Mouse (Mus musculus) liver, embryonic 16.5 days (tissue): ENCODE measurements around the gene Fam90a1a. TPM values are rescaled to one million over a fixed set of nuclear protein-coding genes. Genes with fewer than 3 reads are reported as not detected.
"Not testable (repeated sequence)": the region's sequence is repeated elsewhere in the genome, so short reads cannot be mapped to it uniquely, and the experiment has no call there.

Experiments
- ATAC-seq: fragments of 200-750 bp; cut with Nextera tagmentation; 2 replicates; pipeline ENCODE4 v1.8.0; 2017; ENCODE audit warnings: low read depth, mild to moderate bottlenecking, moderate number of reproducible peaks, moderate library complexity
- H3K27ac ChIP-seq: fragments of 300-500 bp; sonication (generic); 2 replicates; pipeline ENCODE4 v1.5.1; 2014; ENCODE audit warnings: mild to moderate bottlenecking, low read length
- H3K27me3 ChIP-seq: fragments of 300-500 bp; sonication (generic); 2 replicates; pipeline ENCODE4 v1.6.1; 2014; ENCODE audit warnings: low read depth, low read length, mixed read lengths; ENCODE audit not compliant: control insufficient read depth, insufficient read depth
- H3K36me3 ChIP-seq: fragments of 300-500 bp; sonication (generic); 2 replicates; pipeline ENCODE4 v1.6.1; 2014; ENCODE audit warnings: mild to moderate bottlenecking; ENCODE audit not compliant: control insufficient read depth, insufficient read depth
- H3K4me1 ChIP-seq: fragments of 300-500 bp; sonication (generic); 2 replicates; pipeline ENCODE4 v1.6.1; 2014; ENCODE audit warnings: low read depth, low read length, mixed read lengths; ENCODE audit not compliant: control insufficient read depth
- H3K4me2 ChIP-seq: fragments of 300-500 bp; sonication (generic); 2 replicates; pipeline ENCODE4 v1.6.1; 2014; ENCODE audit warnings: low read depth, low read length, mixed read lengths
- H3K4me3 ChIP-seq: fragments of 300-500 bp; sonication (generic); 2 replicates; pipeline ENCODE4 v1.5.1; 2014; ENCODE audit warnings: low read depth, mild to moderate bottlenecking, low read length
- H3K9ac ChIP-seq: fragments of 300-500 bp; sonication (generic); 2 replicates; pipeline ENCODE4 v1.6.1; 2014; ENCODE audit warnings: low read depth, low read length
- H3K9me3 ChIP-seq: fragments of 300-500 bp; sonication (generic); replicated peaks from 2 replicates; pipeline ENCODE4 v1.6.1; 2016; ENCODE audit warnings: low read length; ENCODE audit not compliant: control insufficient read depth
- WGBS: fragments of 180-500 bp; shearing (Covaris S2); extraction: QIAGEN DNeasy Blood & Tissue Kit; methylation state at CpG from one replicate; pipeline ENCODE4 v1.1.7; 2014; ENCODE audit not compliant: insufficient replicate concordance; 5-methylcytosine and 5-hydroxymethylcytosine counted together
- polyA plus RNA-seq: library from polyadenylated mRNA; unstranded; fragments of >200 nt; fragmentation: Nextera tagmentation; extraction: Ambion mirVana; gene quantifications from 2 replicates; pipeline ENCODE4 v1.2.1, GENCODE M21; 2015

Fam90a1a gene
- polyA plus RNA-seq: not detected in 2 replicates

DNA sequence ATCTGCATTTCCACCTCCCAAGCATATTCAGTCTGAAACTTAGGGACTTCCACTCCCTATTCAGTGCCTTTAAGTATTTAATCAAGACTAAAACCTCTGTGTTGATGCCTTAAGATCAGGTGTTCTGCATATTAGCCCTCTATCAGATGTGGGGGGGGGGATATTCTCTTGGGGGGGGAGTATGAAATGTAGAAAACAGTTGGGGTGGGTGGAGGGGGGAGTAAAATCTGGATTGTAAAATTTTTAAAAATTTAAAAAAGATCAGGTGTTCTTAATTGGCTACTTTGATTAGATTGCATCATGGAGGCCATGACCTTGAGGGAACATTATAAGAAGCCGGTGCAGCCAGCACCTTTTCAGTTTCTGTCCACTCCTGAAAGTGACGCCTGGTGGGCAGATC lies at the start of gene Fam90a1a:
Fam90a1a (plus strand) TSS at position 301 of the 400 bp plus-strand sequence.
- H3K4me1 ChIP-seq: no peaks in the 10 kb centered on the region
- no peak for ATAC-seq
- WGBS: 67% methylated on average over 2 of the region's 2 CpGs
- no peaks in the 10 kb centered on the region for H3K27me3 ChIP-seq
- H3K4me3 ChIP-seq: no peak within 1 kb of the TSS
- no peak within 1 kb of the TSS for H3K27ac ChIP-seq
- no peaks in the 10 kb centered on the region for H3K36me3 ChIP-seq
- H3K9me3 ChIP-seq: no peaks in the 10 kb centered on the region
- no peak within 1 kb of the TSS for H3K9ac ChIP-seq
- no peak within 1 kb of the TSS for H3K4me2 ChIP-seq

DNA sequence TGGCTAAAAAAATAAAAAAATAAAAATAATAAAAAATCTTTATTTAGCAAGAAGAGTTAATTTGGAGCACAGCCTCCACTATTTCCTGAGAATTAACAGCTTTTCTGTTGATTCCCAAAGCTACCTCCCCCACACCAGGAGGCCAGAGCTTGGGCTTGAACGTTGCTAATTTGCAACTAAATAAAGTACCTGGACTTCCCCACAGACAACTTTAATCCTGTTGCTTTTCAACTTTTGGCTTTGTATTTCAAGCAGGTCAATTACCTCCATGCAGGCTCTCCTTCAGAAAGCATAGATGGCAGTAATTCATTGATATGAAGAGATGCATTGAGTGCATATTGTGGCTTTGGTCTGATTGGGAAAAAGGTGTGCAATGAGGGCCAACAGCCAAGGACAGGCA lies 46.6 kb upstream of the Fam90a1a start:
- H3K9ac ChIP-seq: no peak overlapping the region
- 14% methylated on average over 1 of the region's 1 CpGs for WGBS
- H3K4me1 ChIP-seq: no peaks in the 10 kb centered on the region
- no peaks in the 10 kb centered on the region for H3K36me3 ChIP-seq
- no peak overlapping the region for H3K4me3 ChIP-seq
- no peak for ATAC-seq
- H3K27me3 ChIP-seq: no peaks in the 10 kb centered on the region
- H3K4me2 ChIP-seq: no peak overlapping the region
- no peaks in the 10 kb centered on the region for H3K9me3 ChIP-seq
- no peak overlapping the region for H3K27ac ChIP-seq

DNA sequence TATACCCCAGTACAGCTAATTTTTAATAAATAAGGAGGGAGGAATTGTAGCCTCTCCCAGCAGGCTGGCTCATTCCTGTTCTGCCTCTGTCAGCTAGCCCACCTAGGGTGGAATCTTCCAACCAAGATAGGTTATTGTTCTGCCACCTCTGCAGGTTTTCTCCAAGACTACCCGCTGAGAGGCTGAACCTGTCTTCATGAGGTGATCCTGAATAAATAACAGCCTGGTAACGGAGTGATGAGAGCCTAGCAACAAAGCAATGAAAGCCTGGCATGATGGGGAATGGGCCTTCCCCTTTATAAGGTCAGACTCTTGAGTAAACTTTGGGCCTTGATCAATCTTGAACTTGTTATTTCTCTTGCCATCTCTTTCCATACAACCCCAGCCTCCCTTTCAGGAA lies 46.0 kb upstream of the Fam90a1a start:
- Histone ChIP-seq H3K9me3 (no peaks in the 10 kb centered on the region), H3K4me1 (no peaks in the 10 kb centered on the region), H3K9ac (no peak overlapping the region), H3K36me3 (no peaks in the 10 kb centered on the region), H3K27ac (no peak overlapping the region), H3K4me3 (no peak overlapping the region), H3K27me3 (no peaks in the 10 kb centered on the region), H3K4me2 (no peak overlapping the region)
- WGBS: 27% methylated on average over 2 of the region's 2 CpGs
- no peak for ATAC-seq

DNA sequence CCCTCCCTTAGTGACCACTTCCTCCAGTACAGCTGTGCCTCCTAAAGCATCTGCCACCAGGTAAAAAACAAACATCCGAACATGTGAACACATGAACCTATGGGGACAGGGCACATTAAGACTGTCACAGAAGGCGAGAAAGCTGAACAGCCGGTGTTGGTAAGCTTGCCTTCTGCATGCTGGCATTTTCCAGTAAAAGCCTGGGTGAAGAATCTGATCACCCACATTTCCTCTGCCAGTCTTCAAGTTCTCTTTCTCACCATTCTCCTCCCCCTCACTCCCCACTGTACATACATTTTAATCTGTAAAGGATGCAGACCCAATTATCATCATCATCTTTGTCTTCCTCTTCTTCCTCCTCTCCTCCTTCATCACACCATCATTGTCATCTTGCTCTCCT lies 42.9 kb upstream of the Fam90a1a start:
- ATAC-seq: no peak
- H3K4me3 ChIP-seq: no peak overlapping the region
- H3K27ac ChIP-seq: no peak overlapping the region
- H3K9me3 ChIP-seq: no peaks in the 10 kb centered on the region
- H3K9ac ChIP-seq: no peak overlapping the region
- H3K36me3 ChIP-seq: no peaks in the 10 kb centered on the region
- no peak overlapping the region for H3K4me2 ChIP-seq
- WGBS: 62% methylated on average over 3 of the region's 3 CpGs
- no peaks in the 10 kb centered on the region for H3K4me1 ChIP-seq
- H3K27me3 ChIP-seq: no peaks in the 10 kb centered on the region

DNA sequence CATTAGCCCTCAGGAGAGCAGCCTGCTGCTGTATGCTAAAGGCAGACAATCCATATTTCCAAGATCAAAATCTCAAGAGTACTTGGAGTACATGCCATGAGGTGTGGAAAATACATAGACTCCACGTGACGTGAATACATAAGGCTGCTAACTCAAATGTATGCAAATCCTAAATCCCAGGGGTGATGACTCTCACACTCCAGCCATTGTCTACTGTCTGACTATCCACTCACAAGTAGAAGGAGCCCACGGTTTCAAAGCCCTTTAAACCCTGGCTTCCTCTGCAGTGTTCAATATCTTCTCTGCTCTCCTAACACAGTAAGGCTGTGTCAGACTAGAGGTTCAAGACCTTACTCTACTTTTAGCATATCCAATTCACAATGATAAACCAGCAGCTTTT lies 27.8 kb upstream of the Fam90a1a start:
- H3K4me1 ChIP-seq, H3K36me3 ChIP-seq, H3K27me3 ChIP-seq, H3K9ac ChIP-seq, ATAC-seq, H3K4me3 ChIP-seq, H3K4me2 ChIP-seq, H3K9me3 ChIP-seq, H3K27ac ChIP-seq: not testable (repeated sequence)
- 52% methylated on average over 3 of the region's 3 CpGs for WGBS

DNA sequence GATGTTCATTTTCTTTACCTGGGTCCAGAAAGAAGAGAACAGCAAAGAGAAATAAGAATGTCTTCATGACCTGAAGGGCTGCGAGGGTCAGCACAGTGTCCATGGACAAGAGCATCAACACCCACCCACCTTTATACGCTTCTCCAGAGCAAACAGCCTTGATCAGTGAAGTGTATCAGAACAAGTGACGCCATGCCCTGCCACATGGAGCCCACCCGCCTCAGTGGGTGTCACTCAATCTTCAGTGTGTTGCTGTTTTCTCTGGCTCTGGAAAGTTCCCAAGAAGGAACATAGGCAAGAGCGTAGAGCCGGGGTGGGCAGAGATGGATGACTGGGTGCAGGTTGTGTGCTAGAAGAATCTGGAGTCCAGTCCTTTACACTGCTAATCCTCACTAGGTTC lies 25.9 kb upstream of the Fam90a1a start, which contains the start of gene Defb15:
Defb15 (minus strand) TSS at position 101 of the 400 bp plus-strand sequence.
- Histone ChIP-seq H3K9me3 (no peaks in the 10 kb centered on the region), H3K27ac (no peak within 1 kb of the TSS), H3K9ac (no peak within 1 kb of the TSS), H3K4me2 (no peak within 1 kb of the TSS), H3K36me3 (no peaks in the 10 kb centered on the region), H3K4me3 (no peak within 1 kb of the TSS), H3K4me1 (no peaks in the 10 kb centered on the region), H3K27me3 (no peaks in the 10 kb centered on the region)
- ATAC-seq: no peak
- 74% methylated on average over 6 of the region's 6 CpGs for WGBS

DNA sequence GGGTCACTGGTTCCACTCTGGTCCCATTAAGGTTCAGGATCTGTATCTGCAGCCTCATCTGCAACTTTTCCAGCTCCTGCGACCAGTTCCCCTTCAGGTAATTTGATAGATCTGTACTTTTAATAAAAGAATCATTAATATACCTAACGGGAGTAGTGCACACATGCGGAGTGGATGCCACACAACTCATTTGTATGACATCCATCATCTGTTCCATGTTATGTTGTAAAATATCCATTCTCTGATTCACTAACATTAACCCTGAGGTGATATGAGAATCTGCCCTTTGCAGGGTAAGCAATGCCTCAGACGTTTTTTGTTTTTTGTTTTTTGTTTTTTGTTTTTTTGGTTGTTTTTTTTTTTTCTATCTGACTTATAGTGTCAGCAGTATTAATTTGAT lies 20.5 kb upstream of the Fam90a1a start, which contains the start of gene Defb35:
Defb35 (plus strand) TSS at position 301 of the 400 bp plus-strand sequence.
- not testable (repeated sequence) for H3K36me3 ChIP-seq, H3K27ac ChIP-seq, H3K27me3 ChIP-seq, H3K4me2 ChIP-seq, H3K4me3 ChIP-seq, H3K9me3 ChIP-seq, H3K9ac ChIP-seq, ATAC-seq, H3K4me1 ChIP-seq
- 69% methylated on average over 4 of the region's 4 CpGs for WGBS

DNA sequence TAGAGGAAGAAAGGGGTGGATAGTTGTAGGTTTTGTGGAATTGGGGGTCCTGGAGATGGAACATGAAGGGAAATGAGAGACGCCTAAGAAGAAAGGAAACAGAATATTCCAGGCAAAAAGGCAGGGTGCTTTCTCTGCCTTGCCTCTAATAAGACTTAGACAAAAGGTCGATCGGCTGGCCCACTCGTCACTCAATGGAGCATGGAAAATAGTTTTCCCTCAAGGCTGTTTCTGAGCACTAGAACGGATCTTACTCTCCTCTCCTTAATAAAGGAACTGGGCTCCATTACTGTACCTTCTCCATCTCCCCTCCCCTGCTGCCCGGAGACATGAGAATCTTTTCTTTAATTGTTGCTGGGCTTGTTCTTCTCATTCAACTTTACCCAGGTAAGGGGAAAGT lies 12.1 kb upstream of the Fam90a1a start, which contains the start of gene Defb13:
Defb13 (plus strand) TSS at position 301 of the 400 bp plus-strand sequence.
- H3K9ac ChIP-seq: no peak within 1 kb of the TSS

DNA sequence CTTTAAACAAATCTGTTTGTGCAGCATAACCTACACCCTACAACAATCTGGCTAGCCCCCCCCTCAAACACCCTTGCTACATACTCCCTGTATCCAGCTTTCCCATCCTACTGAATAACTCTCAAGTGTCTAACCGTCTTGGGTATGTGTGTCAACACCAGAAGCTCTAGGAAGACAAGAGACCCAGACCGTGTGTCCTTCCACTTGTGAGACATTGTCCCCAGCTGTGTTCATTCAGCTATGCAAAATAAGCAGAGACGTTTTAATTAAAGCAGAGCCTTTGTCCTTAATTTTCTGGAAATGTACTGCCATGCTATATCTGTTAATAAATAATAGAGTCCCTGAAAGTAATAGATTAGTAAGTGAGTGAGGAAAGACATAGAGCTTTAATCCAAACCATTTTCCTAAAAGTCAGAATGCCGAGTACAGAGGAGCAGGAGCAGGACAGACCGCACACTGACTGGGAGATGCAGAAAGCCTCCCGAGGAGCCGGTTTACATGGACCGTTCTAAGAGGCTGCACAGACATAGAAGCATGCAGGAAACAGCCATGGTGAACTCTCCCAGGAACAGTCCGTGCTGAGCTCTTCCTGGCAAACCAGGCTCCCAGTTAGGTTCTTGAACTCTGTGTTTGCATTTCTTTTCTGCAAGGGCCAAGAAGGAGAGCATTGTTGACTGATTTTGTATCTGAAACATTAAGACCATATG lies 11.1 kb upstream of the Fam90a1a start:
- H3K27ac ChIP-seq: no peak overlapping the region
- H3K9me3 ChIP-seq: no peaks in the 10 kb centered on the region
- no peaks in the 10 kb centered on the region for H3K4me1 ChIP-seq
- no peak overlapping the region for H3K4me2 ChIP-seq
- no peak for ATAC-seq
- H3K9ac ChIP-seq: no peak overlapping the region
- no peak overlapping the region for H3K4me3 ChIP-seq
- no peaks in the 10 kb centered on the region for H3K27me3 ChIP-seq
- no peaks in the 10 kb centered on the region for H3K36me3 ChIP-seq
- 60% methylated on average over 9 of the region's 9 CpGs for WGBS

More for the DNA sequence above, 12.1 kb upstream of the Fam90a1a start, which contains the start of gene Defb13:
- Histone ChIP-seq H3K4me3 (no peak within 1 kb of the TSS), H3K4me2 (no peak within 1 kb of the TSS), H3K4me1 (no peaks in the 10 kb centered on the region), H3K36me3 (no peaks in the 10 kb centered on the region), H3K9me3 (no peaks in the 10 kb centered on the region), H3K27me3 (no peaks in the 10 kb centered on the region), H3K27ac (no peak within 1 kb of the TSS)
- no peak for ATAC-seq
- WGBS: 61% methylated on average over 6 of the region's 6 CpGs
